Mouse (Mus musculus) stomach, embryonic 14.5 days (tissue): ENCODE data around the gene Vmn2r67. TPM values are rescaled to one million over a fixed set of nuclear protein-coding genes. Genes with fewer than 3 reads are reported as not detected.
"Not testable (repeated sequence)": the region's sequence is repeated elsewhere in the genome, so short reads cannot be mapped to it uniquely, and the experiment has no call there.

Experiments used
- ATAC-seq: fragments of 200-750 bp; cut with Nextera tagmentation; 2 replicates; pipeline ENCODE4 v1.8.0; 2017; ENCODE audit warnings: low read depth, moderate TSS enrichment; ENCODE audit not compliant: insufficient number of reproducible peaks, insufficient read depth, low FRiP score
- H3K27ac ChIP-seq: fragments of 300-500 bp; sonication (generic); 2 replicates; pipeline ENCODE4 v1.5.1; 2014; ENCODE audit warnings: mild to moderate bottlenecking, low read length, moderate library complexity, mixed read lengths
- H3K27me3 ChIP-seq: fragments of 300-500 bp; sonication (generic); 2 replicates; pipeline ENCODE4 v1.6.1; 2014; ENCODE audit warnings: low read length, control low read depth, mixed read lengths; ENCODE audit not compliant: control insufficient read depth, insufficient read depth
- H3K36me3 ChIP-seq: fragments of 300-500 bp; sonication (generic); 2 replicates; pipeline ENCODE4 v1.6.1; 2014; ENCODE audit warnings: mild to moderate bottlenecking, control low read depth, low read length, moderate library complexity, mixed read lengths; ENCODE audit not compliant: control insufficient read depth, insufficient read depth
- H3K4me1 ChIP-seq: fragments of 300-500 bp; sonication (generic); 2 replicates; pipeline ENCODE4 v1.6.1; 2014; ENCODE audit warnings: low read length, control low read depth, mixed read lengths; ENCODE audit not compliant: control insufficient read depth, insufficient read depth
- H3K4me2 ChIP-seq: fragments of 300-500 bp; sonication (generic); replicated peaks from 2 replicates; pipeline ENCODE4 v1.6.1; 2014; ENCODE audit warnings: low read depth, low read length, control low read depth
- H3K4me3 ChIP-seq: fragments of 300-500 bp; sonication (generic); 2 replicates; pipeline ENCODE4 v1.5.1; 2014; ENCODE audit warnings: low read depth, low read length, control low read depth
- H3K9ac ChIP-seq: fragments of 300-500 bp; sonication (generic); replicated peaks from 2 replicates; pipeline ENCODE4 v1.6.1; 2014; ENCODE audit warnings: low read depth, mild to moderate bottlenecking, control low read depth, low read length, moderate library complexity, mixed read lengths
- H3K9me3 ChIP-seq: fragments of 300-500 bp; sonication (generic); 2 replicates; pipeline ENCODE4 v1.6.1; 2016; ENCODE audit warnings: low read depth, low read length, control low read depth; ENCODE audit not compliant: control insufficient read depth
- WGBS: fragments of 180-500 bp; shearing (Covaris S2); extraction: QIAGEN DNeasy Blood & Tissue Kit; methylation state at CpG from one replicate; pipeline ENCODE4 v1.1.7; 2014; 5-methylcytosine and 5-hydroxymethylcytosine counted together
- polyA plus RNA-seq: library from polyadenylated mRNA; unstranded; fragments of >200 nt; fragmentation: Nextera tagmentation; extraction: Ambion mirVana; gene quantifications from 2 replicates; pipeline ENCODE4 v1.2.1, GENCODE M21; 2014

Gene Vmn2r67
- not detected in 2 replicates for polyA plus RNA-seq

DNA sequence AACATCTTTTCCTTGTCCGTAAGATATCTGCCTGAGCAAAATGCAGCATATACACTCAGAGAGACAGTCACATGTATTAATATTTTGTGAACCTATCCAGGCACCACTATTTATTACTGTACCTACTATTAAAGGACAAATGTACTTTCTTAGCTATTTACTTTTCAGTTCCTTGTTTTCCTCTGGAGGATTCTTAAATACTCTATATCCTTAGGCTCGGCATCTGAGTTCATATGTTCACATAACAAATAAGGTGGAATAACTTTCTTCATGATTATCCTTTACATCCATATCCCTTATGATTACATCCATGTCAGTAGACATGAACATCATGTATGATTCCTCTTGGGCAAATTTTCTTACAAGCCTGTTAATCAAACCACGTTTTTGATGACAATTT lies at the start of gene Vmn2r67:
TSS of gene Vmn2r67 (minus strand) at position 101 of the 400 bp plus-strand sequence.
- no peak within 1 kb of the TSS for H3K4me3 ChIP-seq
- 78% methylated on average over 3 of the region's 3 CpGs for WGBS
- no peaks in the 10 kb centered on the region for H3K27me3 ChIP-seq
- no peak for ATAC-seq
- H3K4me2 ChIP-seq, result no peak within 1 kb of the TSS
- H3K9me3 ChIP-seq, result no peaks in the 10 kb centered on the region
- no peak within 1 kb of the TSS for H3K27ac ChIP-seq
- H3K4me1 ChIP-seq, result no peaks in the 10 kb centered on the region
- H3K9ac ChIP-seq, result no peak within 1 kb of the TSS
- H3K36me3 ChIP-seq, result no peaks in the 10 kb centered on the region

- not testable (repeated sequence) for H3K9ac ChIP-seq, H3K4me1 ChIP-seq, H3K36me3 ChIP-seq, H3K27me3 ChIP-seq, H3K4me2 ChIP-seq, H3K4me3 ChIP-seq, H3K9me3 ChIP-seq, ATAC-seq, H3K27ac ChIP-seq
- WGBS, result 52% methylated on average over 2 of the region's 2 CpGs
Measured at GRCm38 (mm10) chr7:85104531-85104930, 51.3 kb downstream of the Vmn2r67 start.

Other genes with a start within 250 kb of the Vmn2r67 start
- gene Vmn2r65, start 191.9 kb downstream of the Vmn2r67 start, polyA plus RNA-seq, result not detected in 2 replicates
- gene Vmn2r66, start 143.7 kb downstream of the Vmn2r67 start, polyA plus RNA-seq, result not detected in 2 replicates
- not detected in 2 replicates for gene Vmn2r68, start 81.8 kb upstream of the Vmn2r67 start, polyA plus RNA-seq